Mouse (Mus musculus): ENCODE data around the gene Rufy2.
"Not testable (repeated sequence)": the region's sequence is repeated elsewhere in the genome, so short reads cannot be mapped to it uniquely, and the experiment has no call there.

Gene Rufy2

DNA sequence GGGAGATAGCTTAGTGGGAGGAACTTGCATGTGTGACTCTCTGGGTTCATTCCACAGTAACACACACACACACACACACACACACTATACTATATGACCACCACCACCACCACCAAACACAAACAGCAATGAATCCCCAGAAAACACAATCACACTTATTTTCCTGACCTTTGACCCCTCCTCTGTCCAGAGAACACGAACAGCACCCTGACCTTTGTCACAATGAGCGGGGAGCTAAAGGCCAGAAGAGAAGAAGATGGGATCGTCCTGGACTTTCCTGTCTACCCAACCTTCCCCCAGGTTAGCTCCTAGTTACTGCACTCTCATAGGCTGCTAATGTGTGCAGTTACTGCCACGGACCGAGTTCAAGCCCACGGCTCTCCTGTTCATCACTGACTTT is 72.0 kb downstream of the Rufy2 start:
- no peak for DNase-seq (ENCODE audit: low spot score)

DNA sequence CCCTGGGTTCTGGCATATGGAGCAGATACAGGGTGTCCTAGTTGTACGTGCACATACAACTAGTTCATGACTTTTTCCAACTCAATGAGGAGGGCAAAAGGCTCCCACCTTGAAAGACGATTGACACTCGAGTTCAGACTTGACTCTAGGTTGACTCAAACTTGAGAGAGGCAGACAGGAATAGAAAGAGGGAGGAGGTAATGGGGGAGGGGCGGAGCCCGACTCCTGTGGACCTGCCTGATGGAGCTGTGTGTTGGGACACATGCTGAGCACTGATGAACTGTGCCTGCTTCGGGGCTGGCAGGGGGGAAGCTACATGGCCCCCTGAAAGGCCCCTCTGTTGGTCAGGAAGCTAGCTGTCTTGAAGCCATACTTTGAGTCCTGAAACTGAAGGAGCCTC is 73.0 kb downstream of the Rufy2 start:
- DNase-seq (ENCODE audit: low spot score) = no peak

DNA sequence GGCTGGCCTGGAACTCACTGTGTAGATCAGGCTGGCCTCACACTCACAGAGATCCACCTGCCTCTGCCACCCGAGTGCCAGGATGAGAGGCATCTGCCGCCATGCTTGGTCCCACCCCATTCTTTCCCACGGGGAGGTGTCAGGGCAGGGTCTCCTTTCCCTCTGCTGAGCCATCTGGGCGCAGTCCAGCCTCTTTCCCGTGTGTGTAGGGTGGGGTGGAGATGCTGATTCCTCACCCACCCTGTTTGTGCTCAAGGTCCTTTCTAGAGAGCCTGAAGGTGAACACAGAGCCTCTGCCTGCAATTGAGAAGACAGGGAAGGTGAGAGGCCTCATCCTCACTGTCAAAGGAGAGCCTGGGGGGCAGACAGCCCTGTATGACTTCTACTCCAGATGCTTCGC is 74.0 kb downstream of the Rufy2 start:
- DNase-seq (ENCODE audit: low spot score) = not testable (repeated sequence)

DNA sequence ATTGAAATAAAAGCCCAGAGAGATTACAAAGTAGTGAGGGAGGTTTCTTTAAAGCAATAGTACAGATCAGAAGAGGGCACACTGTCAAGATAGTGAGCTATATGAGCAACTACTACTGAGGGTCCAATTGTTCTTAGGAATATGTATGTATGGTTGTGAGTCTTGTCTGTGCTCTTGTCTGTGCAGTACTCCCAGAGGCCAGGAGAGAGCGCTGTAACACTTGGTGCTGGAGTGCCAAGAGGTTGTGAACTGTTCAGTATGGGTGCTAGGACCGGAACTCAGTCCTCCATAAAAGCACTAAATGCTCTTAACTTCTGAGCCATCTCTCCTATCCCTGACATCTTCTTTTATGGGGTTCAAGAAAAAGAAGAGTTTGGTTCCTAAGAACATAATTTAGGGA is 74.6 kb downstream of the Rufy2 start:
- DNase-seq (ENCODE audit: low spot score) = no peak

DNA sequence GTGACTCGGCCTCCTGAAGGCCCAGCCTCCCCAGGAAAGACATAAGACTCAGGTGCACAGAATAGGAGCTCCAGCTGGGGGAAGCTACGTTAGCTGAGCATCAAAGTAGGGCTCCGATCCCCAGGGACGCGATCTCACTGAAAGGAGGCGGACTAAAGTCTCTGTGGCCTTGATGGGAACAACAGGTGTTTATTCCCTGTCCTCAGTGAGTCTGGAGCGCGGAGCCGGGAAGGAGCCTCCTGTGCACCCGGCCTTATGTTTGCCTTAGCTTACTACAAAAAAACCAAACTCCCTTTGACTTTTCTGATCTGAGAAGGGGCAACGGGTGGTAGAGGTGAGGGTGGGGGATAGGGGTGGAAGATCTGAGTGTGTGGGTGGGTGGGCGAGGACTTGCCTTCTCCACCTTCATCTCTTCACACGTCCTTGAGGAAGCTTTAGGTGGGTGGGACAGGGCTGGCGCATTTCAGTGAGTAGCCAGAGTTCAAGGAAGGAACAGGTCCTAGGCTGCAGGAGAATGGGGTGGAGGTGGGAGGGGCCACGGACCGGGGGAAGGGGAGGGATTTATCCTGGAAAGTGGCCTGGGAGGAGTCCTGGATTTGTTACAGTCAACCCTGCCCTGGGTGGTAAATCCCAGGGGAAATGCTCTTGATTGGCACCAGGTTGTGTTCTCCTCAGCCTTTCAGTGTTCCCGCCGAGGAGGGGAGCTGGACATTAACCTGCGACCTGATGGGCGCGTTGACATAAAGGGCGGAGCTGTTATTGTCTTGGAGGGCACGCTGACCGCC is 77.1 kb downstream of the Rufy2 start:
- DNase-seq (ENCODE audit: low spot score) = no peak

DNA sequence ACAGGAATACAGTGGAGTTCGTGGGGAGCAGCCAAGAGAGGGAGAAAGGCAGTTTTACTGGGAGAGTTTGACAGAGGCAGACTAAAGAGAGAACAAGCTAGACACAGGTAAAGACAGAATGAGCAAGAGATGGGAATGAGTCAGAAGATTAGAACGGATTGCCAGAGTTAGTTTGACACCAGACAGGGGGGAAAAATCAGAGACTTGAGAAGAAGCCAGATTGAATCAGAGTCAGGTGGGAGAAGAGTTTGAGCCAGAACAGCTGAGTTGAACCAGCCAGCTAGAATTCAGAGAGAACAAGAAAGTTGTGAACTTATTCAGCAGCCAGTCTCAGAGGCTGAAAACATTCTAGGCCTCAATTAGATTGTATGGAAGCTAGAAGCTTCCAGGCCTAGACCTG is 79.8 kb downstream of the Rufy2 start, which contains the start of gene Pbld1:
Pbld1 (plus strand) TSS at position 301 of the 400 bp plus-strand sequence.
- no peak for DNase-seq (ENCODE audit: low spot score)

DNA sequence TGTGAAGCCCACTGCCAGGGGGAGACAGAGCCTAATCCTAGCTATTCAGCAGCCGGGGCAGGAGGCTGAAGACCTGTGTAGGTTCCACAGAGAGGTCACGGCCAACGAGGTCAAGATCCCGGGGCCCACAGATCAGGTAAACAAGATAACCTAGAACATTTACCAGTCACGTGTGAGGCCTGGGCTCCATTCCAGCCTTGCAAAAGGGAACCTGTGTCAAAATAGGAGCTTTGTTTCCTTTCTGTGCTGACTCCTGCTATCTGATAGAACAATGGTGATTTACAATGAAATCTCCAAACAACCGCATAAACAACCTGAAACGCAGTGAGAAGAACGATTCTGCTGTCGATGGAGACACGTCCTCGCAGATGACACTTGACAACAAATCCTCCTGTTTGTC is 80.4 kb downstream of the Rufy2 start:
- DNase-seq (ENCODE audit: low spot score) = no peak

DNA sequence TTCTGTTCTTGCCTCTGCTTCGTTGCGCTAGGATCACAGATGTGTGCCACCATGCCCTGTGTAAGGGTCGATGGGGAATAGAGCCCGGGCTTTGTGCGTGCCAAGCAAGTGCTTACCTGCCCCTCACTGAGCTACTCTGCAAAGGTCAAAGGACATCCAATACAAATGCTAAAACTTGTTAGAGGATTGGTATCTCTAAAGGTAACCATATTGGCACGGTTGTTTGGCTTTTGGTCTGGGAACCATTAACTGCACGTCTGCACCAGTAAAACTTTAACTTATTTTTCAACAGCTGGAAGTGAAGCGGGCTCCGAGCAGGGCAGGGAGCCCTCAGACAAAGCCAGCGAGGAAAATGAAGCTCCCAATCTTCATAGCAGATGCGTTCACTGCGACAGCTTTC is 81.2 kb downstream of the Rufy2 start:
- DNase-seq (ENCODE audit: low spot score) = no peak

DNA sequence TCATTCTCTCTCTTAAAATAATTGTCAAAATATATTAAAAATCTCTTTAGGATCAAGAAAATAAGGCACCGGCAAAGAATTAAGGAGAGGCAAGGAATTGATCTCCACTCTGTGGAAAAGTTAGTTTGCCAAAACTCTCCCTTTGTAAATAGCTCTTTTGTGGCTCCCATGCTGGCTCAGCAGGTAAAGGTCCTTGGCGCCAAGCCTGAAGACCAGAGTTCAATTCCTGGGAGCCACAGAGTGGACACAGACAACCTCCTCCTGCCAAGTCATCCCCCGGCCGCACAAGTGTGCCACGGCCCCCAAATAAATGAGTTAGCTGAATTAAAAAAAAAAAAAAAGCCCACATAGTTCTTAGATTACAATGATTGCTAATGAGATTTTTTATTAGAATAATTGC is 82.7 kb downstream of the Rufy2 start:
- no peak for DNase-seq (ENCODE audit: low spot score)

DNA sequence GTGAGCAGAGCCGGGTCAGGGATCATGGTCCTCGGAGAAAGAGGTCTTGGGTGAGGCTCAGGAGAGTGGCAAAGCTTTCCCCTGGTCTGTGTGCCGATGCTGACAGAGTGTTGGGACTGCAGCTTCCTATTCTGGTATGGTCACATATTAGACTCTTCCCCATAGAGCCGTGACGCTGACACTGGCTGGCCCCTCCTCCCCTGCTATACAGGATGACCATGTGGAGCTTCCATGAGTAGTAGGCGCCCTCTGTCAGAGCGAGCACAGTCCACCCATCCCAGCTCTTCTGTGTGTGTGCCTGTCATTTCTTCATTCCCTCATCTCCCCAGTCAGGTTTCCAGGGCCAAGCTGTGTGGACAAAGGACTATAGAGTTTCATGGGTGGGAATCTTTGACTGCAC is 83.3 kb downstream of the Rufy2 start:
- no peak for DNase-seq (ENCODE audit: low spot score)

DNA sequence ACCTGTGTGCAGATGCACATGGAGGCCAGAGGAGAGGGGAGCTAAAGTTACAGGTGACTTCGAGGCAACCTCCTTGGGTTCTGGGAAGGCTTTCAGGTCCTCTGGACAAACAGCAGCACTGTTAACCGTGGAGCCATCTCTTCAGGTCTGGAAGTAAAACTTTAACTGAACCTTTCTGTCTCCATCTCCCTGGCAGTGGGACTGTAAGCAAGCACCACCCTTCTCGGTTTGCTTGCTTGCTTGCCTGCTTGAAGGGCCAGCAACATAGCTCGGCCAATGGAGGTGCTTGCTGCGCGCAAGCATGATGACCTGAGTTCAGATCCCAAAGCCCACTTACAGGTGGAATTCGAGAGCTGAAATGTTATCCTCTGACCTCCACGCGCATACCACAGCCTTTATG is 84.5 kb downstream of the Rufy2 start:
- no peak for DNase-seq (ENCODE audit: low spot score)

DNA sequence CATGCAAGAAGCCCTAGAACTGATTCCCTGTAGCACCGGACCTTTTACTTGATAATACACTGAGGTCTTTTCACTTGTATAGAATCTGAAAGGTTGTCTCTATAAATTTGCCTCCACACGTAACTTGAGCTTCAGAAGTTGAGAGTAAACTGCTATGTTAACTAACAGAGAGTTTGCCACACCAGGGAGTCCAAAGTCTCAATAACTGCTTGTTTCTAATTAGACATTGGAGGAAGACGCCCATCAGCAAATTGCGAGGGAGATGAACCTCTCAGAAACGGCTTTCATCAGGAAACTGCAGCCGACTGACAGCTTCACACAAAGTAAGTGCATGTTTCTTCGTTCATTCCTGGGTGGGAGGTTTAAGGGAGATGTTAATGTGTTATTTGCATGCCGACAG is 85.5 kb downstream of the Rufy2 start:
- no peak for DNase-seq (ENCODE audit: low spot score)

DNA sequence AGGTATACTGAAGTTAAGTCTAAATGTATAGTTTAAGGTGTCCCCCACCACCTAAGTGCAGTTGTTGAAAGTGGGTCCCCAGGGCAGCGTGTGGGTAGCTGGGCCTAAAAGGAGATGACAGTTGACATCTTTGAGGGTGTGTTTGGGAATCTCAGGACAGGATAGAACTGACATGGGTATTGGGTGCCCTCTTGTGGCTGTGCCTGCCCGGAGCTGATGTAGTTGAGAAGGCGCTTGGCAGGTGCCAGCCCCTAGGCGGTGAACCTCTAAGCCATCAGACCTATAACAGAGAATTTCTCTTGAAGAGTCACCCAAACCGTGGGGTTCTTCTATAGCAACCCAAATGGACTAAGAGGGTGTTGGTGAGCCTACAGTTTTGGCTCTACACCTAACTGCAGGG is 86.0 kb downstream of the Rufy2 start:
- peak; percentile 86 for DNase-seq (ENCODE audit: low spot score)
